In the genomic region with DNA sequence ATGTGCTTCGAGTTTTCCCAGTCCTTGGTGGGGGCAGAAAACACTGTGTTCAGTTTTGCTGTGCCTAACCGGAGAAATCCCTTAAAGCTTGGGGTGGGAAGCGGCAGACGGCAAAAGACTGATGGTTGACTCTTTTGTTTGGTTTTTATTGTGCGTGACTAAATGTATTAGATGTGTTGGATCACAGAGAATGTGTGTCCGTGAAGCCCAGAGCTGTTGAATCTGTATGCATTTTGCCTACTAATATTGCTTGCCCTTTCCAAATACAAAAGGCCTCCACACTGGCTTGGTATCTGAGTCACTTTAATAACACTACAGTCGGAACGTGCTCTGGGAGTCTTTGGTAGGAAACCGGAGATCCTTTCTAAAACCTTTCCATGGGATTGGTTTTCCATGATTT, we compare ENCODE assay signal across 23 mouse cellular contexts.
DNase-seq lines count a peak whose midpoint lies in the region; ATAC-seq and TF ChIP-seq lines count a peak whose summit lies in the region.
"Had no signal": no experiment of that assay in that cellular context is flagged by ENCODE, and none has a peak within 500 bp of the region (broad histone marks: within the 10 kb centered on the region; RNA-seq: fewer than 3 reads in every experiment).

No protein-coding gene starts in this region.

- DNase-seq in limb, embryonic 14.5 days (ENCODE audit: low spot score), result no peak
- no peak for DNase-seq in limb, embryonic 10.5 days (ENCODE audit: low spot score)
- DNase-seq in retina, embryonic 14.5 days (ENCODE audit: low spot score), result peak; percentile 36
- no peak for DNase-seq in yolk sac, embryonic 10.5 days (ENCODE audit: low spot score)
- DNase-seq in left cerebral cortex, postnatal 10 days (ENCODE audit: extremely low spot score in 1 of 2, low spot score in 2 of 2), result no peak
- no peak for DNase-seq in right cerebral cortex, postnatal 4 days
- DNase-seq: adrenal gland, postnatal 10 days; B cell, adult 2 months; cerebellum, adult 11-12 months; cerebellum, postnatal 36 days; gastrocnemius, postnatal 36 days; heart, postnatal 14 days; right cerebral cortex, adult 18-20 months; spleen, adult 18-20 months; thymus, adult 2 months had no signal

- H3K27ac ChIP-seq in limb, embryonic 14.5 days (replicated peaks; ENCODE audit: low read depth, low read length), result no peak overlapping the region
- H3K27ac ChIP-seq in limb, embryonic 10.5 days, result no peak overlapping the region
- H3K27ac ChIP-seq in hindbrain, embryonic 13.5 days, result peak overlapping the region; percentile 84; the same call in 1 of the 2 replicates
- H3K27ac ChIP-seq in midbrain, embryonic 15.5 days, result peak overlapping the region; percentile 83
- H3K27ac ChIP-seq: forebrain, embryonic 13.5 days; kidney, embryonic 15.5 days; layer of hippocampus, adult 2 months; limb, embryonic 13.5 days; liver, embryonic 15.5 days had no signal

- no peaks in the 10 kb centered on the region for H3K9me3 ChIP-seq in limb, embryonic 14.5 days (ENCODE audit: control insufficient read depth, low read length)
- no peaks in the 10 kb centered on the region for H3K9me3 ChIP-seq in limb, embryonic 10.5 days (replicated peaks)
- H3K9me3 ChIP-seq in hindbrain, embryonic 13.5 days, result peaks cover 5% of the 10 kb centered on the region; the same call in 1 of the 2 replicates
- H3K9me3 ChIP-seq in midbrain, embryonic 15.5 days, result no peaks in the 10 kb centered on the region
- H3K9me3 ChIP-seq: forebrain, embryonic 13.5 days; kidney, embryonic 15.5 days; liver, embryonic 15.5 days had no signal

- no peak overlapping the region for H3K4me2 ChIP-seq in limb, embryonic 14.5 days (replicated peaks; ENCODE audit: low read depth, low read length, severe bottlenecking)
- H3K4me2 ChIP-seq in hindbrain, embryonic 13.5 days, result no peak overlapping the region
- no peak overlapping the region for H3K4me2 ChIP-seq in midbrain, embryonic 15.5 days
- H3K4me2 ChIP-seq: liver, embryonic 15.5 days had no signal

- H3K4me3 ChIP-seq in limb, embryonic 14.5 days (replicated peaks; ENCODE audit: low read length), result no peak overlapping the region
- no peak overlapping the region for H3K4me3 ChIP-seq in limb, embryonic 10.5 days
- no peak overlapping the region for H3K4me3 ChIP-seq in hindbrain, embryonic 13.5 days
- H3K4me3 ChIP-seq in midbrain, embryonic 15.5 days, result no peak overlapping the region
- H3K4me3 ChIP-seq: forebrain, embryonic 13.5 days; kidney, embryonic 15.5 days; layer of hippocampus, adult 2 months; liver, embryonic 15.5 days had no signal

- intact Hi-C loops in left cerebral cortex, postnatal 10 days (cut with DNase I), result no loop called here

- no peak for TF ChIP-seq POLR2A in limb, embryonic 14.5 days (IDR thresholded peaks at IDR 0.05; ENCODE audit: borderline replicate concordance, extremely low read depth, insufficient read depth, insufficient read length)

- 63% methylated on average over 9 of the region's 9 CpGs for WGBS in limb, embryonic 14.5 days
- 76% methylated on average over 9 of the region's 9 CpGs for WGBS in limb, embryonic 10.5 days
- 21% methylated on average over 9 of the region's 9 CpGs for WGBS in hindbrain, embryonic 13.5 days
- WGBS in midbrain, embryonic 15.5 days, result 15% methylated on average over 9 of the region's 9 CpGs

- H3K27me3 ChIP-seq in limb, embryonic 14.5 days (ENCODE audit: control insufficient read depth, insufficient read depth, low read length), result no peaks in the 10 kb centered on the region
- peaks cover 18% of the 10 kb centered on the region for H3K27me3 ChIP-seq in limb, embryonic 10.5 days (ENCODE audit: low read depth, poor library complexity, severe bottlenecking)
- no peaks in the 10 kb centered on the region for H3K27me3 ChIP-seq in hindbrain, embryonic 13.5 days
- H3K27me3 ChIP-seq in midbrain, embryonic 15.5 days (replicated peaks), result no peaks in the 10 kb centered on the region
- H3K27me3 ChIP-seq: forebrain, embryonic 13.5 days; liver, embryonic 15.5 days had no signal

- ATAC-seq in limb, embryonic 14.5 days (ENCODE audit: low FRiP score, low read depth), result peak; percentile 65
- ATAC-seq in hindbrain, embryonic 13.5 days (ENCODE audit: low FRiP score), result no peak
- ATAC-seq in midbrain, embryonic 15.5 days (replicated peaks), result no peak
- ATAC-seq: forebrain, embryonic 13.5 days; lung, postnatal 0 days had no signal

- peaks cover 3% of the 10 kb centered on the region; the same call in 1 of the 2 replicates for H3K4me1 ChIP-seq in limb, embryonic 14.5 days (ENCODE audit: control insufficient read depth, insufficient read depth, low read length)
- peaks cover 3% of the 10 kb centered on the region; the same call in 1 of the 2 replicates for H3K4me1 ChIP-seq in limb, embryonic 10.5 days
- H3K4me1 ChIP-seq in hindbrain, embryonic 13.5 days (replicated peaks), result peaks cover 22% of the 10 kb centered on the region
- peaks cover 23% of the 10 kb centered on the region for H3K4me1 ChIP-seq in midbrain, embryonic 15.5 days
- H3K4me1 ChIP-seq: liver, embryonic 15.5 days had no signal

- H3K9ac ChIP-seq in limb, embryonic 14.5 days (ENCODE audit: low read depth, low read length, severe bottlenecking), result no peak overlapping the region
- H3K9ac ChIP-seq in hindbrain, embryonic 13.5 days, result no peak overlapping the region
- no peak overlapping the region for H3K9ac ChIP-seq in midbrain, embryonic 15.5 days
- H3K9ac ChIP-seq: forebrain, embryonic 13.5 days; kidney, embryonic 15.5 days; limb, embryonic 13.5 days; liver, embryonic 15.5 days had no signal

- H3K36me3 ChIP-seq in limb, embryonic 14.5 days (ENCODE audit: control insufficient read depth, insufficient read depth, low read length), result no peaks in the 10 kb centered on the region
- H3K36me3 ChIP-seq in limb, embryonic 10.5 days, result no peaks in the 10 kb centered on the region
- H3K36me3 ChIP-seq in hindbrain, embryonic 13.5 days, result no peaks in the 10 kb centered on the region
- H3K36me3 ChIP-seq in midbrain, embryonic 15.5 days (replicated peaks), result no peaks in the 10 kb centered on the region
- H3K36me3 ChIP-seq: kidney, embryonic 15.5 days; limb, embryonic 13.5 days; liver, embryonic 15.5 days had no signal

Comparison
In these comparisons a context has a peak if more than half of its experiments do, and no peak if none do; other contexts are left out.
1. H3K27ac ChIP-seq: peak in hindbrain, embryonic 13.5 days (single experiment) and midbrain, embryonic 15.5 days (single experiment); none in limb, embryonic 14.5 days (single experiment) and limb, embryonic 10.5 days (single experiment).